Mouse (Mus musculus): ENCODE data around the gene Tctex1d1.

Gene Tctex1d1

GRCm38 (mm10) chr4:102978440-102978839, at the start of gene Tctex1d1:
TSS of gene Tctex1d1 (plus strand) at chr4:102978606.
- DNase-seq: peak; percentile 34

GRCm38 (mm10) chr4:102929491-102929890, 48.9 kb upstream of the Tctex1d1 start:
- no peak for DNase-seq

GRCm38 (mm10) chr4:102930679-102931078, 47.7 kb upstream of the Tctex1d1 start:
- no peak for DNase-seq

- no peak for DNase-seq
These were observed 38.1 kb upstream of the Tctex1d1 start for GRCm38 (mm10) chr4:102940266-102940665.

- DNase-seq: no peak
These were observed 37.7 kb upstream of the Tctex1d1 start for GRCm38 (mm10) chr4:102940738-102941137.

GRCm38 (mm10) chr4:102944325-102944724, 34.1 kb upstream of the Tctex1d1 start:
- DNase-seq: no peak

GRCm38 (mm10) chr4:102952476-102952875, 25.9 kb upstream of the Tctex1d1 start:
- no peak for DNase-seq

- DNase-seq: no peak
These were observed 23.0 kb upstream of the Tctex1d1 start for GRCm38 (mm10) chr4:102955294-102955956.

- no peak for DNase-seq
These were observed 19.0 kb upstream of the Tctex1d1 start for GRCm38 (mm10) chr4:102959409-102959808.

GRCm38 (mm10) chr4:102964174-102964573, 14.2 kb upstream of the Tctex1d1 start:
- DNase-seq: no peak

GRCm38 (mm10) chr4:102967811-102968210, 10.6 kb upstream of the Tctex1d1 start:
- no peak for DNase-seq

GRCm38 (mm10) chr4:102969599-102969998, 8.8 kb upstream of the Tctex1d1 start:
- DNase-seq: no peak

GRCm38 (mm10) chr4:102971159-102971558, 7.2 kb upstream of the Tctex1d1 start:
- no peak for DNase-seq

- DNase-seq: no peak
These were observed 6.3 kb upstream of the Tctex1d1 start for GRCm38 (mm10) chr4:102972071-102972470.

- no peak for DNase-seq
These were observed 4.2 kb upstream of the Tctex1d1 start for GRCm38 (mm10) chr4:102974172-102974571.

GRCm38 (mm10) chr4:102976290-102977275, 1.8 kb upstream of the Tctex1d1 start:
- no peak for DNase-seq

GRCm38 (mm10) chr4:102977778-102978321, 556 bp upstream of the Tctex1d1 start:
- DNase-seq: no peak

GRCm38 (mm10) chr4:102979385-102979784, 979 bp downstream of the Tctex1d1 start:
- DNase-seq: no peak

- DNase-seq: no peak
These were observed 3.3 kb downstream of the Tctex1d1 start for GRCm38 (mm10) chr4:102981709-102982108.

- no peak for DNase-seq
These were observed 7.8 kb downstream of the Tctex1d1 start for GRCm38 (mm10) chr4:102986173-102986572.

- peak; percentile 45 for DNase-seq
These were observed 8.5 kb downstream of the Tctex1d1 start for GRCm38 (mm10) chr4:102986917-102987316.

- DNase-seq: no peak
These were observed 8.9 kb downstream of the Tctex1d1 start for GRCm38 (mm10) chr4:102987325-102987724.

- DNase-seq: no peak
These were observed 9.3 kb downstream of the Tctex1d1 start for GRCm38 (mm10) chr4:102987756-102988155.

- no peak for DNase-seq
These were observed 10.1 kb downstream of the Tctex1d1 start for GRCm38 (mm10) chr4:102988526-102988925.
